ENCODE assay signal across 8 mouse cellular contexts in genomic region chr17:12300896-12301706, GRCm38 (mm10). TPM values are rescaled to one million over a fixed set of nuclear protein-coding genes. Genes with fewer than 3 reads are reported as not detected.
DNase-seq lines count a peak whose midpoint lies in the region; ATAC-seq and TF ChIP-seq lines count a peak whose summit lies in the region.

No protein-coding gene starts in this region.

- TF ChIP-seq POLR2A in brain, embryonic 14.5 days (IDR thresholded peaks at IDR 0.05; ENCODE audit: borderline replicate concordance, extremely low read depth, insufficient read depth, insufficient read length, poor library complexity, severe bottlenecking) = no peak
- no peak for TF ChIP-seq POLR2A in thymus, adult 2 months (IDR thresholded peaks at IDR 0.05; ENCODE audit: control insufficient read depth, extremely low read depth, insufficient read depth, low read length, poor library complexity)

- H3K9ac ChIP-seq in heart, embryonic 15.5 days = no peak overlapping the region
- no peak overlapping the region for H3K9ac ChIP-seq in midbrain, embryonic 13.5 days (replicated peaks)

- WGBS in heart, embryonic 15.5 days = 38% methylated on average over 3 of the region's 3 CpGs
- 49% methylated on average over 3 of the region's 3 CpGs for WGBS in midbrain, embryonic 13.5 days
- WGBS in thymus, adult 2 months = 45% methylated on average over 3 of the region's 3 CpGs

- no peaks in the 10 kb centered on the region for H3K9me3 ChIP-seq in heart, embryonic 15.5 days (replicated peaks)
- H3K9me3 ChIP-seq in midbrain, embryonic 13.5 days = no peaks in the 10 kb centered on the region

- H3K27me3 ChIP-seq in heart, embryonic 15.5 days = no peaks in the 10 kb centered on the region
- H3K27me3 ChIP-seq in midbrain, embryonic 13.5 days = no peaks in the 10 kb centered on the region
- no peaks in the 10 kb centered on the region for H3K27me3 ChIP-seq in thymus, adult 2 months (ENCODE audit: control insufficient read depth, insufficient read depth, low read length)

- no peak overlapping the region for H3K4me3 ChIP-seq in heart, embryonic 15.5 days
- no peak overlapping the region for H3K4me3 ChIP-seq in midbrain, embryonic 13.5 days (replicated peaks)
- no peak overlapping the region for H3K4me3 ChIP-seq in thymus, adult 2 months (ENCODE audit: control insufficient read depth, insufficient read depth, low read length)

- H3K4me2 ChIP-seq in heart, embryonic 15.5 days = no peak overlapping the region
- H3K4me2 ChIP-seq in midbrain, embryonic 13.5 days (replicated peaks) = no peak overlapping the region

- peak; percentile 77 for DNase-seq in left cerebral cortex, postnatal 4 days
- no peak for DNase-seq in left cerebral cortex, adult 9 months (ENCODE audit: low spot score in 2 of 2)
- DNase-seq in brain, embryonic 14.5 days (ENCODE audit: low read depth) = peak; percentile 59
- peak; percentile 77 to 79 for DNase-seq in kidney, postnatal 25 days
- DNase-seq in thymus, adult 2 months = peak; percentile 81
- DNase-seq in frontal cortex, postnatal 10 days (ENCODE audit: low spot score in 2 of 2) = no peak

- peak; percentile 47 for ATAC-seq in heart, embryonic 15.5 days (replicated peaks; ENCODE audit: insufficient number of reproducible peaks, insufficient read depth, low FRiP score, low read depth)
- peak; percentile 63 for ATAC-seq in midbrain, embryonic 13.5 days

- H3K4me1 ChIP-seq in heart, embryonic 15.5 days (replicated peaks) = peaks cover 59% of the 10 kb centered on the region
- H3K4me1 ChIP-seq in midbrain, embryonic 13.5 days (replicated peaks) = peaks cover 35% of the 10 kb centered on the region
- peaks cover 7% of the 10 kb centered on the region for H3K4me1 ChIP-seq in thymus, adult 2 months (replicated peaks; ENCODE audit: control insufficient read depth, insufficient read depth, low read length)

- TF ChIP-seq CTCF in brain, embryonic 14.5 days (IDR thresholded peaks at IDR 0.05; ENCODE audit: borderline replicate concordance, extremely low read depth, insufficient read depth, insufficient read length) = peak; percentile 70; the same call in 1 of the 2 replicates
- peak; percentile 32; the same call in 1 of the 2 replicates for TF ChIP-seq CTCF in thymus, adult 2 months (IDR thresholded peaks at IDR 0.05; ENCODE audit: borderline replicate concordance, control insufficient read depth, extremely low read depth, insufficient read depth, low read length, poor library complexity)

- no peak overlapping the region for H3K27ac ChIP-seq in heart, embryonic 15.5 days
- H3K27ac ChIP-seq in midbrain, embryonic 13.5 days = no peak overlapping the region
- H3K27ac ChIP-seq in thymus, adult 2 months (ENCODE audit: control insufficient read depth, insufficient read depth, low read length) = no peak overlapping the region

- no peaks in the 10 kb centered on the region for H3K36me3 ChIP-seq in heart, embryonic 15.5 days
- H3K36me3 ChIP-seq in midbrain, embryonic 13.5 days = no peaks in the 10 kb centered on the region
- no peaks in the 10 kb centered on the region for H3K36me3 ChIP-seq in thymus, adult 2 months (ENCODE audit: control insufficient read depth, insufficient read depth, low read length)

- intact Hi-C loops in left cerebral cortex, postnatal 4 days (cut with DNase I) = no loop called here

RNA-seq across cellular contexts. Expression of gene Map3k4, which starts 17.5 kb away (rescaled TPM):
- total RNA-seq in left cerebral cortex, postnatal 4 days (2021) = 10 to 100 TPM; 43.0 to 44.1 TPM
- 18.3 and 28.6 TPM in 2 replicates for polyA plus RNA-seq in brain, embryonic 14.5 days (2012; rRNA removed)
- 31.5 and 34.7 TPM in 2 replicates for polyA plus RNA-seq in heart, embryonic 15.5 days (2015; fragmentation: Nextera tagmentation; extraction: Ambion mirVana)
- polyA plus RNA-seq in midbrain, embryonic 13.5 days (2015; fragmentation: Nextera tagmentation; extraction: Ambion mirVana) = 43.8 and 48.5 TPM in 2 replicates
- polyA plus RNA-seq in thymus, adult 2 months (2012; rRNA removed) = 27.7 and 43.4 TPM in 2 replicates

Comparison
In these comparisons a context has a peak if more than half of its experiments do, and no peak if none do; other contexts are left out.
1. DNase-seq: peak in left cerebral cortex, postnatal 4 days (single experiment), brain, embryonic 14.5 days (single experiment), kidney, postnatal 25 days (2 of 2) and thymus, adult 2 months (single experiment); none in left cerebral cortex, adult 9 months (0 of 2) and frontal cortex, postnatal 10 days (0 of 2).